Mouse (Mus musculus) forebrain, embryonic 15.5 days (tissue): ENCODE results near the gene Nisch. TPM values are rescaled to one million over a fixed set of nuclear protein-coding genes. Genes with fewer than 3 reads are reported as not detected.

Source experiments
- ATAC-seq: fragments of 200-750 bp; cut with Nextera tagmentation; replicated peaks from 2 replicates; pipeline ENCODE4 v1.8.0; 2017; ENCODE audit warnings: mild to moderate bottlenecking, moderate TSS enrichment, moderate library complexity
- H3K27ac ChIP-seq: fragments of 300-500 bp; sonication (generic); replicated peaks from 2 replicates; pipeline ENCODE4 v1.5.1; 2015; ENCODE audit warnings: mild to moderate bottlenecking, inconsistent platforms
- H3K27me3 ChIP-seq: fragments of 300-500 bp; sonication (generic); 2 replicates; pipeline ENCODE4 v1.6.1; 2015; ENCODE audit warnings: inconsistent platforms
- H3K36me3 ChIP-seq: fragments of 300-500 bp; sonication (generic); 2 replicates; pipeline ENCODE4 v1.6.1; 2015; ENCODE audit warnings: mild to moderate bottlenecking, inconsistent platforms
- H3K4me1 ChIP-seq: fragments of 300-500 bp; sonication (generic); 2 replicates; pipeline ENCODE4 v1.6.1; 2015; ENCODE audit warnings: inconsistent platforms
- H3K4me2 ChIP-seq: fragments of 300-500 bp; sonication (generic); replicated peaks from 2 replicates; pipeline ENCODE4 v1.6.1; 2015; ENCODE audit warnings: mild to moderate bottlenecking, inconsistent platforms
- H3K4me3 ChIP-seq: fragments of 300-500 bp; sonication (generic); 2 replicates; pipeline ENCODE4 v1.5.1; 2015; ENCODE audit warnings: mild to moderate bottlenecking, inconsistent platforms
- H3K9ac ChIP-seq: fragments of 300-500 bp; sonication (generic); replicated peaks from 2 replicates; pipeline ENCODE4 v1.6.1; 2015; ENCODE audit warnings: mild to moderate bottlenecking, inconsistent platforms
- H3K9me3 ChIP-seq: fragments of 300-500 bp; sonication (generic); 2 replicates; pipeline ENCODE4 v1.6.1; 2016; ENCODE audit warnings: inconsistent platforms
- WGBS: fragments of 180-500 bp; shearing (Covaris S2); methylation state at CpG from one replicate; pipeline ENCODE4 v1.1.7; 2015; ENCODE audit warnings: mixed read lengths; 5-methylcytosine and 5-hydroxymethylcytosine counted together
- polyA plus RNA-seq: library from polyadenylated mRNA; unstranded; fragments of >200 nt; fragmentation: Nextera tagmentation; extraction: Ambion mirVana; gene quantifications from 2 replicates; pipeline ENCODE4 v1.2.1, GENCODE M21; 2015

The Nisch gene
- polyA plus RNA-seq, 1 experiment from 2014 or later: 339 TPM

GRCm38 (mm10) chr14:31131272-31131821 lies 85.4 kb downstream of the Nisch start:
- Histone ChIP-seq H3K27ac (peak overlapping the region; percentile 89), H3K27me3 (no peaks in the 10 kb centered on the region), H3K4me2 (peak overlapping the region; percentile 71), H3K9me3 (no peaks in the 10 kb centered on the region), H3K4me1 (peaks cover 73% of the 10 kb centered on the region), H3K36me3 (peaks cover 11% of the 10 kb centered on the region; the same call in 1 of the 2 replicates), H3K9ac (peak overlapping the region; percentile 72), H3K4me3 (peak overlapping the region; percentile 75)
- under 1% methylated on average over 43 of the region's 43 CpGs for WGBS
- 0 out of 2 replicates have a peak, but pooled peaks have one; percentile 0 for ATAC-seq

DNA sequence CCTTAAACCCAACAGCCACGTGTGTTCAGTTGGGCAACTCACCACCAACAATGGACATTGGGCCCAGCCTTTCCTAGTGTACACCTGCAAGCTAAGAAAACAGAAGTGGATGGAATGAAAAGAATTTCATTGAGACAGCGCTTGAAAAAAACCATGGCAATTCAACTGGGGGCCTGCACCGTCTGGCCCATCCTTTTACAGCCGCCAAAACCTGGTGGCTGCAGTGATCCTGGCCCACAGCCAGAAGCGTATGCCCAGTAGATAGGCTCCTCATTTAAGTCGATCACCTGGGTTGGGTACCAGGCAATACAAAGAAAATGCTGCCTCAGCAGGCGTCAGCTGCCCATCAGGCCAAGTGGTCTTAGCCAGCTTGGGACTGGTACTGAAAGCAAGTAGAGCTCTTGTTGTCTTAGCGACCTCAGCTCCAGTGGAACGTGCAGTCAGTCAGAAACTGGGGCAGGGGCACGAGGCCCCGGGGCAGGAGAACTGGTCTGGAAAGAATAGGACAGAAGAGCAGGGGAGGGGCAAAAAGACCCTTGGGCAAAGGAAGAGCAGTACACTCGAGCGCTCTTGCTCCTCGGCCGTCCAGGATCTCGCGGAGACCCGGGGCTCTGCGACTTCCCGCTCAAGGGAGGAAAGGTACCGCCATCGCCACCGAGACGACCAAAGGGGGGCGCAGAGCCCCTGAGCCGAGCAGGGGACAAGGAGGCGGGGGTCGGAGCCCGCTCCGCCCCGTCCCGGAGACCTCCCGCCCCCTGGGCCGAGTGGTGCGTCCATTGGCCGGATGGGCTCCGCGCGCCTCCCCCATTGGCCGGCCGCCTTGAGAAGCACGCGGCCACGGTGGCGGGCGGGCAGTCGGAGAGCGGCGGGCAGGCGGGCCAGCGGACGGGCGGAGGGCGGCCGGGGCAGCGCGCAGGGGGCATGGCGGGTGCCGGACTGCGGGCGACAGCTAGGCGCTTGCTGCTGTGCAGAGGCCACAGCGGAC lies 86.2 kb downstream of the Nisch start, which contains the start of gene Nt5dc2:
Gene Nt5dc2, plus strand, starts transcription at position 818 of the 985 bp plus-strand sequence.
- 3% methylated on average over 60 of the region's 63 CpGs for WGBS
- Histone ChIP-seq H3K36me3 (0 out of 2 replicates have a peak, but pooled peaks cover 4% of the 10 kb centered on the region), H3K4me2 (peak within 1 kb of the TSS; percentile 71), H3K9ac (peak within 1 kb of the TSS; percentile 72), H3K4me3 (peak within 1 kb of the TSS; percentile 75), H3K27ac (peak within 1 kb of the TSS; percentile 89), H3K27me3 (no peaks in the 10 kb centered on the region), H3K9me3 (no peaks in the 10 kb centered on the region), H3K4me1 (peaks cover 79% of the 10 kb centered on the region)
- ATAC-seq: peak; percentile 58

GRCm38 (mm10) chr14:31129326-31130235 lies 87.2 kb downstream of the Nisch start:
- Histone ChIP-seq H3K4me1 (peaks cover 74% of the 10 kb centered on the region), H3K9ac (peak overlapping the region; percentile 45)
- WGBS: 64% methylated on average over 15 of the region's 15 CpGs

DNA sequence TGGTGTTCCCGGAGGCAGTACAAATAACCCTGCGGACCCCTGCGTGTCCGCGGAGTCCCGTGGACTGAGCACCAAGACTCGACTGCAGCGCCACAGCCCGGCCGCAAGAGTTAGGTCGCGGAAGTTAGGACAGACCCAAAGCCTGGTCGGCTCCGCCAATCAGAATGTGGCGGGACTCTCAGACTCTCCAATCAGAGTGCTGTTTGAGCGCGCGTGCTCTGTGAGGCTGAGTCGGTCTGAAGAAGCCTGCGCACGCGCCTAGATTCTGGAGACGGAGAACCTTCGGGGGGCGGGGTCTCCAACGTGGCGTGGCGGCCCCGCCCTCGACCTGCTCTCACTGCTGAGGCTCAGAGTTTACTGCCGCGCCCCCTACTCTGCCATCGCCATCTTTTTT lies 87.9 kb downstream of the Nisch start, which contains the start of gene Smim4:
Gene Smim4, minus strand, starts transcription at position 131 of the 394 bp plus-strand sequence.
- Histone ChIP-seq H3K4me1 (peaks cover 67% of the 10 kb centered on the region), H3K36me3 (peaks cover under 1% of the 10 kb centered on the region; the same call in 1 of the 2 replicates), H3K27me3 (no peaks in the 10 kb centered on the region), H3K4me3 (peak within 1 kb of the TSS; percentile 90), H3K9me3 (no peaks in the 10 kb centered on the region), H3K27ac (peak within 1 kb of the TSS; percentile 89), H3K9ac (peak within 1 kb of the TSS; percentile 74), H3K4me2 (peak within 1 kb of the TSS; percentile 87)
- ATAC-seq: peak; percentile 96
- WGBS: under 1% methylated on average over 33 of the region's 33 CpGs

More at GRCm38 (mm10) chr14:31129326-31130235, 87.2 kb downstream of the Nisch start:
- Histone ChIP-seq H3K9me3 (no peaks in the 10 kb centered on the region), H3K36me3 (no peaks in the 10 kb centered on the region), H3K4me3 (peak overlapping the region; percentile 90), H3K4me2 (peak overlapping the region; percentile 87), H3K27me3 (no peaks in the 10 kb centered on the region), H3K27ac (peak overlapping the region; percentile 89)
- ATAC-seq: no peak

DNA sequence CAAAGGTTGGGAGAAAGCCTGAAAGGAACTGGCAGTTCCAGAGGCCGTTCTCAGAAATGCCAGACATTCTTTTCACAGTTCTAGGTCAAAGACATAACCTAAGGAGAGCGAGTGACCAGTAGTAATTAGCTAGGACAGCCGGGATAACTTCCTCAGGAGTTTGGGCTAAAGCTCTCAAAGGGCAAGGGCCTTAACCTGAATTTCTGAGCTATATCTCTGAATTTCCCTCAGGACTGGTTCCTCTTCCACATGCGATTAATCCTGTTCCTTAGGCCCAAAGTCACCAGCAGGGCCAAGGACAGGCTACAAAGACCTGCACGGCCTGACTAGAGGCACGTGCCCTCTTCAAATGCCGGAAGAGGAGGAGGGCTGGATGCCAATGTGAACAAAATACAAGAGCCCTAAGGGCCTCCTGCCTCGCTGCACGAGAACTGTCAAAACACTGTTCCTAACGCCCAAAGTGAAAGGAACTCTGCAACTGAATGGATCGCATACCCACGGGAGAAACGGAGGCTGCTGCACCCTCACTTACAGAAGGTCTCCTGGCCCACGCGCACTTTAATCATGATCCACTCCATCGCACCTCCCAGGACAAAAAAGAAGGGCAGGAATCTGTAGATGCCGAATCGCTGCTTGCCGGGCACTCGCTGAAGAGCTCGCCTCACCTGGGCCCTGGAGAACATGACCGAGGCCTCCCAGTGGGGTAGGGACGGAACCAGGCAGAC lies 88.5 kb downstream of the Nisch start:
- WGBS: 1% methylated on average over 23 of the region's 23 CpGs
- H3K4me3 ChIP-seq: peak overlapping the region; percentile 90
- H3K9me3 ChIP-seq: no peaks in the 10 kb centered on the region
- peaks cover 61% of the 10 kb centered on the region for H3K4me1 ChIP-seq
- no peaks in the 10 kb centered on the region for H3K27me3 ChIP-seq
- peak overlapping the region; percentile 87 for H3K4me2 ChIP-seq
- peak; percentile 11; the same call in 1 of the 2 replicates for ATAC-seq
- peak overlapping the region; percentile 74 for H3K9ac ChIP-seq
- peaks cover 6% of the 10 kb centered on the region for H3K36me3 ChIP-seq
- H3K27ac ChIP-seq: peak overlapping the region; percentile 89

- peaks cover 47% of the 10 kb centered on the region for H3K4me1 ChIP-seq
- no peaks in the 10 kb centered on the region for H3K9me3 ChIP-seq
- 96% methylated on average over 8 of the region's 8 CpGs for WGBS
- H3K4me3 ChIP-seq: no peak overlapping the region
- peaks cover 13% of the 10 kb centered on the region for H3K36me3 ChIP-seq
- H3K9ac ChIP-seq: no peak overlapping the region
- H3K4me2 ChIP-seq: no peak overlapping the region
- no peaks in the 10 kb centered on the region for H3K27me3 ChIP-seq
- no peak for ATAC-seq
- H3K27ac ChIP-seq: no peak overlapping the region
Observed at GRCm38 (mm10) chr14:31126826-31127225, 89.9 kb downstream of the Nisch start.

- 64% methylated on average over 9 of the region's 9 CpGs for WGBS
- peaks cover 36% of the 10 kb centered on the region for H3K4me1 ChIP-seq
- no peak overlapping the region for H3K27ac ChIP-seq
- H3K36me3 ChIP-seq: peaks cover 20% of the 10 kb centered on the region
- no peak overlapping the region for H3K9ac ChIP-seq
- no peak overlapping the region for H3K4me2 ChIP-seq
- no peaks in the 10 kb centered on the region for H3K9me3 ChIP-seq
- ATAC-seq: no peak
- H3K4me3 ChIP-seq: no peak overlapping the region
- H3K27me3 ChIP-seq: no peaks in the 10 kb centered on the region
Observed at GRCm38 (mm10) chr14:31125106-31126075, 91.4 kb downstream of the Nisch start.

Other genes with a start within 250 kb of the Nisch start
- 50.5 and 53.3 TPM in 2 replicates for gene Glt8d1, start 215.5 kb downstream of the Nisch start, polyA plus RNA-seq
- gene Spcs1, start 215.3 kb downstream of the Nisch start, polyA plus RNA-seq: 284 and 296 TPM in 2 replicates
- gene Pbrm1, start 197.8 kb downstream of the Nisch start, polyA plus RNA-seq: 165 and 166 TPM in 2 replicates
- 60.2 and 62.4 TPM in 2 replicates for gene Gnl3, start 197.8 kb downstream of the Nisch start, polyA plus RNA-seq
- gene Smim4, start 88.0 kb downstream of the Nisch start, polyA plus RNA-seq: 66.1 and 74.5 TPM in 2 replicates
- gene Nt5dc2, start 85.9 kb downstream of the Nisch start, polyA plus RNA-seq: 223 and 240 TPM in 2 replicates
- 12.9 and 19.0 TPM in 2 replicates for gene Stab1, start 48.3 kb downstream of the Nisch start, polyA plus RNA-seq
- gene Tnnc1, start 8.6 kb downstream of the Nisch start, polyA plus RNA-seq: 1.7 and 2.2 TPM in 2 replicates
- 0.53 and 0.61 TPM in 2 replicates for gene Sema3g, start 914 bp upstream of the Nisch start, polyA plus RNA-seq
- 11.9 and 13.1 TPM in 2 replicates for gene Phf7, start 34.4 kb upstream of the Nisch start, polyA plus RNA-seq
- 132 and 136 TPM in 2 replicates for gene Bap1, start 34.5 kb upstream of the Nisch start, polyA plus RNA-seq
- gene Dnah1, start 107.0 kb upstream of the Nisch start, polyA plus RNA-seq: 3.2 and 3.9 TPM in 2 replicates
- 61.3 and 66.1 TPM in 2 replicates for gene Capn7, start 119.7 kb upstream of the Nisch start, polyA plus RNA-seq
- 111 and 115 TPM in 2 replicates for gene Sh3bp5, start 219.1 kb upstream of the Nisch start, polyA plus RNA-seq